Mouse (Mus musculus) retina, postnatal 1 day (tissue): ENCODE data around the gene Lipt1.

Source experiments
- DNase-seq: peaks from one replicate; pipeline ENCODE4 v3.0.0-alpha.2; 2012

Lipt1 gene

DNA sequence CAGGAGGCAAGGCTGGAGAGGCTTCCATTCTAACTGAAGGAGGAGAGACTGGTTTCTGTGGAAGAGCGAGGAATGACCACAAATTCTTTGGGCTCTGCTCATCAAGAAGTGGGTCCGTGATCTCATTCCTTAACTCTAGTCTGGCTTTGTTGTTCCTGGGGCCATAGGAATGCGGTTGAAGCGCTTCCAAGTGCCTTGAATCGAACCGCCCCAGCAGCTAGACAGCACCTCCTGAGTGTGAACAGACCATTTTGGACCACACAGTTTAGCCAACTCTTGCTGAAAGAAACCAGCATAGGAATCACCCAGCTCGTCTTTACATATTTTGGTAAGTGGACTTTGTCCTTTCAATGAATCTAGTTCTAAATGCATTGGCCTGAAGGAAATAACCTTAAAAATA lies at the start of gene Lipt1:
TSS of gene Lipt1 (plus strand) at position 35 of the 400 bp plus-strand sequence.
- no peak for DNase-seq

DNA sequence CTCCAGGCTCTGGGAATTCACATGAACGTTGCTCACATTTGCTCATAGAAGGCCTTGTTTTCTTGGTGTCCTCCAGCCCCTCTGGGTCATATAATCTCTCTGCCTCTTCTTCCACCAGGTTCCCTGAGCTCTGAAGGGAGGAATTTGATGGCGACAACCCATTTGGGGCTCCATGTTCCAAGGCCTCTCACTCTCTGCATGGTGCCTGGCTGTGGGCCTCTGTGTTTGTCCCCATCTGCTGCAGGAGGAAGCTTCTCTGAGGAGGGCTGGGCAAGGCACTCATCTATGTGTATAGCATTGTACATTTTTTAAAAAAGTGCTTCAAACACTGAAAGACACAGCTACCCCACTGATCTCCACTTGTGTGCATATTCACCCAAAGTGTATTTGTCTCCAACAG lies 39.9 kb upstream of the Lipt1 start:
- DNase-seq = no peak

DNA sequence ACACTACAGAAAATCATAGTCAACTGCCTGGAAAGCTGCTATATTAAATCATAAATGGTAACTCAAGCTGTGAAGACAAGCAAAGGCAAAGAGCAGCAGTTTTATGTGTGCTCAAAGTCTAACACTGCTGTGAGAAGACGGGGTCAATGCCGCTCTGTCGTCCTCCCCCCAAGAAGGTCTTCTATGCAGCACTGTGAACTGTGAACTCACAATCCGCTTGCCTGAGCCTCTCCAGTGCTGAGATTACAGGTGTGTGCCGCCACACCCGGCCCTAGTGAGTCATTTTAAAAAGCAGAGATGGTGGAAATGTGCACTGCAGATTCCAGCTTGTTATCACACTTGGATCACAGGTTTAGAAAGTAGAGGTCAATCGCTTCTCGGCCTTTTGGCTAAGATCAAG lies 24.7 kb upstream of the Lipt1 start:
- no peak for DNase-seq

DNA sequence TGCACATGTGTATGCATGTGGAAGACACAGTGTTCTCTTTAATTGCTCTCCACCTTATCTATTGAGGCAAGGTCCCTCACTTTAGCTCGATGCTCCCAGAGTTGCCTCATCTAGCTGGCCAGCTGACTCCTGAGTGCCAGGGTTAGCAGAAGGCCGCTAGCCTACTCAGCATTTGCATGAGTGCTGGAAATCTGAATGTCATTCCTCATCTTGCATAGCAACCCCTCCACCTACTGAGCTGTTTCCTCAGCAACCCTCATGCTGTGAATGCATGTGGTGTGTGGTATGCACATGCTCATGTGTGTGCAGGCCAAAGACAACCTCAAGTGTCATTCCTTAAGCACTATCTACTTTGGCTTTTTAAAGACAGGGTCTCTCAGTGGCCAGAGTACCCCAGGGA lies 20.8 kb upstream of the Lipt1 start:
- DNase-seq = no peak

DNA sequence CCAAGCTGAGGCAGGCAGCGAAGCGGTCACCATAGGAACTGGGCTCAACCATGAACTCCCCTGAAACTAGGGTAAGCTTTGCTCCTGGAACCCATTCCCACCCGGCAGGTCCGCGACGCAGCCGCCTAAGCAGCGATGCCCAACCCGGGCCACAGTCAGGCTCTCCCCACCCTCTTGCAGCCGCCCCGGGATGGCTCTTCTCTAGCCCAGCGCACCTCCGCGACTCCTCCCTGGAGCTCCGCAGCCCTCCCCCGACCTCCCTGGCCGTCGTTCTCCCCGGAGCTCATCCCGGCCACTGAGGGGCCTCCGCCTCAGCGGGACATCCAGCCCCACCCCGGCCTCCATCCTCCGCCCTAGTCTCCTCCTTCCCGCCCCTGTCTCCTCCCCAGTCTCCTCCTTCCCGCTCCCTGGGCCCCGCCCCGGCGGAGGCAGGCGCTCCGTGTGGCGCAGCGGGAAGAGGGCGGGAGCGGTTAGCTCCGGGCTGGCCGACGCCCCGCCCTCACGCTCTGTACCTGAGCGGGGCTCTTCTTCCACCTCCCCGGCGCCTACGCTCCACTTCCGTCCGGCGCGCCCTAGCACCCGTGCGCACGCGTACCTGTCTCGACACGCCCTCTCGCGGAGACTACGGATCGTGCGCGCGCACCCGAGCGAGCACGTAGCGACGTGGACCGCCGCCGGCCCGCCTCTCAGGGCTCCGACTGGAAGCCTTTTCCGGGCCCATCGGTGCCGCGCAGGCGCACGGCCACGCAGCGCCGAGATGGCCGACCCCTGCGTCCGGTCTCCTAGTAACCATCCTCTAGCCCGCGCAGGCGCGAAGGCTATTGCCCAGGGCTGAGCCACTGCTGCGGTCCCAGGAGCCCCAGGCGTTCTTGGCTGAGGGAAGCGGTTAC lies 6.8 kb upstream of the Lipt1 start:
- DNase-seq = peak; percentile 99

DNA sequence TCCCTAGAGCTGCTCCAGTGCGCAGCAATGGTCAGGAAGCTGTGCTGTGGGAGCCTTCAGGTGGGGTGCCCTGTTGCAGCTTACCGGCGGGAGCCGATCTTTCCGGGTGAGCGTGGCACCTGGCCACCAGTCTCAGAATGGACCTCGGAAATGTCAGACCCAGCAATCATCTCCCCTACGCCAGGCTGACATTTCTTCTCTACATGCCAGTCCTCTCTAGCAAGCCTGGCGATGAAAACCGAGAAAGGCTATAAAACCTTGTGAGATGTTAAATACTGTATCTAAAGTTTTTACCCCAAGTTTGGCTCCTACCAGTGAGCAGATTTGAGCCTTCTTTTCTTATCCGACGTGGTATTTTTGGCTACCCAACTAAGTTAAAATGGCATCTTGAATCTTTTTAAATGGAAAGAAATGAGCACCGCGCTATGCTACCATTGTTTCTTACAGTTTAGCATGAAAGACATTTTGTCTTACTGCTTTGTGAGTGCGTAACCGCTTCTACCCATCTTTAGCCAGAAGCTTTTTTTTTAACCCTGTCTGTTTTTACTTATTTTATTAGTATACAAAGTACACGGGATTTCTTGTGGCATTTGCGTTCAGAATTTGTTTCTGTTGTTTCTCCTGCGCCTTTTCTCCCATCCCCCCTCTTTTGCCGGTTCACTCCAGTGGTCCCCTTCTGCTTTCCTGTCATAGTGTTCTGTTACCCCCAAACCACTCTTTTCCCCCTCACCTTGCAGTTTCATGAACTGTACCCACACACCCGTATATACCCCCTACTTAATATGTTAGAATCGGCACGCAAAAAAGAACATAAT lies 5.9 kb upstream of the Lipt1 start:
- DNase-seq = no peak

DNA sequence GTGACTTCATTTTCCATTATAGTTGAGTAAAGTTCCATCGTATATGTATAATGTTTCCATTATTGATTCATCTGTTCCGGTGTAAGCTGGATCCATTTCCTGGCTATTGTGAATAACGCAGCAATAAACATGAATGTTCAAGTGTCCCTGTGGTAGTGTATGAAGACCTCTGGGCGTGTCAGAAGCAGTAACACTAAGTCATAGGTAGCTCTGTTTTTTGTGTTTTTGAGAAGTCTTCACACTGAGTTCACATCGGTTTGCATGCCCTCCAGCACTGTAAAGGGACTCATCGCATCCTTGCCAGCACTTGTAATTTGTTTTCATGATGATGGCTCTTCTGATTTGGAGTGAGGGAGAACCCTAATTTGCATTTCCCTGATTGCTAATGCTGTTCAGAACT lies 5.3 kb upstream of the Lipt1 start, which contains the start of gene Tsga10:
TSS of gene Tsga10 (minus strand) at position 144 of the 400 bp plus-strand sequence.
- no peak for DNase-seq

DNA sequence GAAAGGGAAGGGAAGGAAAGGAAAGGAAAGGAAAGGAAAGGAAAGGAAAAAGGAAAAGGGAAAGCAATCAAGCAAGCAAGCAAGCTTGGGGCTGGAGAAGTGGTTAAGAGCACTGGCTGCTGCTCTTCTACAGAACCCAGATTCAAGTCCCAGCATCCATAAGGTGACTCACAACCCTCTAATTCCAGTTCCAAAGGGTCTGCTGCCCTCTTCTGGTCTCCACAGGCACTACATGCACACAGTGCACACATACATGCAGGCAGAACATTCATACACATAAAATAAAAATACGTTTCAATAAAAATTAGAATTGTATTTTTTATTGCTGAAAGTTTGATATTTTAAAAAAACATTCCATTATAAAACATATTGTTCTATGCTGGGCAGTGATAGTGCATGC lies 4.5 kb upstream of the Lipt1 start:
- peak; percentile 59 for DNase-seq

DNA sequence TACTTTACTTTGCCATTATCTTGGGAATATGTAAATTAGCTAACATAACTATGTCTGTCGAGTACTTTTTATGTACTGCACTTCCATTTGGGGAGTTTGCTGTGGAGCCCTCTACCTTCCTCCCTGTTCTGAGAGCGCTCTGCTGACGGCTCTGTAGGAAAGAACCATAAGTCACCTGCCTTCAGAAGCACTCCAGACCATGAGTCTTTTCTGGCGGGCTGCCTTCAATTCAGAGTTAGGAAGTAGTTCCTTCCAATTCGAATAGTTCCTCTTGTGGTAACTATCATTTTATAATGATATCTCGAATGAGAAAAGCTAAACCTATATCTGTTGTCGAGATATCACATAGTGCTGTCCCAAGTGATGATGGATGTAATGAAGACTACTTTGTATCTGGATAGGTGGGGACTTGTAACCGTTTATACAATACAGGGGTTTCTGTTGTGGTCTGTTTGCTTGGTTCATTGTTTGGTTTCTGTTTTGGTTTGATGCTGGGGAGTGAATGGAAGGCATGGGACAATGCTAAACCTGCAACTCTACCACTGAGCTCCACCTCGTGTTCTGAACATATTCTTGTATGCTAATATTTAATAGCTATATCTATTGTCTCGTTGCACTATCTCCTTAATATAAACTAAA lies 3.7 kb upstream of the Lipt1 start:
- DNase-seq = no peak

DNA sequence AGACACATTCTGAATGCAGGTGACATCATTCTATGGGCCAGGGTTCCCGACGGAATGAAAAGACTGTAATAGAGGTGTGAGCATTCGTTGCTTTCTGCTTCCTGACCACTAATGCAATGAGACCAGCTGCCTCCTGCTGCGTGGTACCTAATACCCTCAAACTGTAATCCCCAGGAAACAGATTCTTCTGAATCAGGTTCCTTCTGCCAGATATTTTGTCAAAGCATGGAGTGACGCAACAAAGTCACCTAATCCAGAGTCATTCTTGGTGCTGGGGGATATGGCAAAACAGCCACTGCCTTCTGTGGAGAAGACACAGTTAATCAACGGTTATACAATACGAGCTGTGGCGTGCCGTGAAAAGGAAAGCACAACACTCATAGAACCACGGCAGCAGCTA lies 2.9 kb upstream of the Lipt1 start:
- DNase-seq = peak; percentile 5

DNA sequence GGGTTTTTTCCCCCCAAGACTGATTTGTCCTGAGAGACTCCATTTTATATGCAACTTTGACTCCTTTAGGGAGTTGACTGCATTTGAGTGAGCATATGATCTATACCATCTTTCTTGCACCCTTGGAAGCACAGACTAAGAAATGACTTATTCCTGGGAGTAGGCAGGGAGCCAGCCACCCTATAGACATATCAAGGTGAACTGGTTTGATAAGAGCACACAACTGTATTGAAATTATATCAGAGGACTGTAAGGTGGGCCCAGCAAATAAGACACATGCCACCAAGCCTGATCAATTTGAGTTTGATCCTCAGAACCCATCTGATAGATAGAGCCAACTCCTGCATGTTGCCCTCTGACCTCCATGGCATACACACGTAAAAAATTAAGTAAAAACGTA lies 2.2 kb upstream of the Lipt1 start:
- no peak for DNase-seq

DNA sequence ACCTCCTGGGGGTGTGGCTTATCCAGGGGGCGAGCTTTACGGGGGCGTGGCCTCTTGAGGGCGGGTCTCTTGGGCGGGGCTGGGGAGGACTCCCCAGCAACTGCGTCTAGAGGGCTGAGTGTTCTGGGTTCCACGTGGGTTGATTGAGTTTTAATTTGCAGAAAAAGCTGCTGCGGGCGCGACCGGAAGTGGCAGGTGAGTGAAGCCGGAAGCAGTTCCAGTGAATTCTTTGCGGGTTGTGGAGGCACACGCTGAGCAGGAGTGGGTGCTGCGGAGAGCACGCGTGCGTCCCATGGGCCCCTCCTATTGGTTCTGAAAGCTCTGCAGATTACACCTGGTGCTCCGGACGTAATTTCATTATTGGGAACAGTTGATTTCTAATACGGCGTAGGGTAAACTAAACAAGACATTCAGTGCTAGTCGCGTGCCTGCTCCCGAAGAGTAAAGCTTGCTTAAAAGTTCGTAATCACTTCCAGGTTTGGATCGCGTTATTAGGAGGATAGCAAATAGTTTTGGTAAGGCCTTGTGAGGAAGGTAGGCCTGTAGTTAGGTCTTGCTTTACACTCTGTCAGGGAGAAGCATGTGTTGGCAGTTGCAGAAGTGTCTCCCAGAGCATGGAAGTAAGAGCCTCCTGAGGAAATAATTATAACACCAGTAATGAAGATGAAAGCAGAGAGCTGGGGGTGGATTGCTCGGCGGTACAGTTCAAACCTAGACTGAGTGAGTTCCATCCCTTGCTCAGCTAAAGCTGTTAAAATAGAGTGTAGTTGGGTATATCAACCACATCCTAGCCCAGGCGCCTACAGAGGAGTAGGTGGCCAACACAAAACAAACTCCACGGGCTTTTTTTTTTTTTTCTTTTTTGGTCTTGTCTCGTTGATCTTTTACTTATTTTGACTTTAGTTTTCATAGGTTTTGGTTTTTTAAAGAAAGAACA lies 861 bp downstream of the Lipt1 start:
- DNase-seq = peak; percentile 80

DNA sequence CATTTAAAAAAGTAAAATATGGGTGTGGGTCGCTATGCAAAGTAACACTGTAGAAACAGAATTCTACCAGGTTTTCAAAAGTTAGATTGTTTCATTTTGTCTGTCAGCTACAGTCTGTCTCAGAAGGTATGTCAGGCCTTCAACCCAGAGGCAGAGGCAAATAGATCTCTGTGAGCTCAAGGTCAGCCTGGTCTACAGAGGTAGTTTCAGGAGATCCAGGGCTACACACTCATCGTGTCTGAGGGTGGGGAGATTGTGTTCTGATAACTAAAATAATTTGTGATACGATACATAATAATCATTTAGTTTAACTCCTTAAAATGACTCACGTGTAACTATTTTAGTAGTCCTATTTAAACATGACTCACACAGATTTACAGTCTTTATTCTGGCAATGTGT lies 1.6 kb downstream of the Lipt1 start:
- DNase-seq = no peak

DNA sequence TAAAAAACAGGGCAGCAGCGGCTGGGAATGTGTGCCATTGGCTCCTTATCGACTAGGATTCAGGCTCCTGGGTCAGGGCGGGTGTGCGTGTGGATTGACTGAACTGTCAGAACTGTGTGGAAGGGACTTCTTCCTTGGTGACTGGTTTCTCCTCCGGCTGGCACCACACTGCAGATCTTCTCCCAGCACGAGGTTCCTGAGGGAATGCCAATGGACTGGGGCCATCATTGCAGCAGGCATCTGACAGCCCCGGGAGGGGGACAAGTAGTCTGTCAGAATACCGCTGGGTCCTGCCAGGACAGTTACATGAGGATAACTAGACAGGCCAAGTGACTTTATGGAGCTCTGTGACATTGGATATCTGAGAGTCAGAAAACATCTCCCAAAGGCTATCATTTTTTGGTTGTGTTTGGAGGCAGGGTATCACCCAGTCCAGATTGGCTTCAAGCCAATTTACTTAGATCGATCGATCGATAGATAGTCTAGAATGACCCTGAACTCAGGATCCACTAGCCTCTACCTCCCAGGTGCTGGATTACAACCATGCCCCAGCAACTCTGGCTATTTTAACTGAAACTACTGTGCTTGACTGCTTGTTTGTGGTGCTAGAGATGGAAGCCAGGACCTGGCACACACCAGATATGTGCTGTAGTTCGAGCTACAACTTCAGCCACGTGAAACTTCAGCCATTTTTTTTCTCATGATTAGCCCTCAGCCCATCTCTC lies 6.4 kb downstream of the Lipt1 start:
- no peak for DNase-seq

DNA sequence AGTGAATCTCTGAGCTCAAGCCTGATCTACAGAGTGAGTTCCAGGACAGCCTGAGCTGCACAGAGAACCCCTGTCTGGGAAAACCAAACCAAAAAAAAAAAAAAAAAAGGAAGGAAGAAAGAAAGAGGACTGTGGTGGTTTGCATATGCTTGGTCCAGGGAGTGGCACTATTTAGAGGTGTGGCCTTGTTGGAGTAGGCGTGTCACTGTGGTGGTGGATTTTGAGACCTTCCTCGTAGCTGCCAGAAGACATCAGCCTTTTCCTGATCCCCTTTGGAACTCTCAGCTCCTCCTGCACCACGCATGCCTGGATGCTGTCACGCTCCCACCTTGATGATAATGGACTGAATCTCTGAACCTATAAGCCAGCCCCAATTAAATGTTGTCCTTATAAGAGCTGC lies 11.9 kb downstream of the Lipt1 start:
- DNase-seq = no peak

DNA sequence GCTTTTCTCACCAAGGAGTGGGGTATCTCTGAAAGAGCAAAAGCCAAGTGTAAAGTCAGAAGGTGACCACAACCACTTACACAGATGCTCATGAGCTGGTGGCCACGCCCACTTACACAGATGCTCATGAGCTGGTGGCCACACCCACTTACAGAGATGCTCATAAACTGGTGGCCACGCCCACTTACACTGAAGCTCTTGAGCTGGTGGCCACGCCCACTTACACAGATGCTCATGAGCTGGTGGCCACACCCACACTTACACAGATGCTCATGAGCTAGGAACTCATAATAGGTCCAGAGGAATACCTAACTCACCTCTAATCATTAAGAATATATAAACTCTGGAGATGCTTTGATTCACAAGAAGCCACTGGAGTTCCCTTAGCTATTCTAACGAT lies 12.9 kb downstream of the Lipt1 start:
- peak; percentile 36 for DNase-seq

DNA sequence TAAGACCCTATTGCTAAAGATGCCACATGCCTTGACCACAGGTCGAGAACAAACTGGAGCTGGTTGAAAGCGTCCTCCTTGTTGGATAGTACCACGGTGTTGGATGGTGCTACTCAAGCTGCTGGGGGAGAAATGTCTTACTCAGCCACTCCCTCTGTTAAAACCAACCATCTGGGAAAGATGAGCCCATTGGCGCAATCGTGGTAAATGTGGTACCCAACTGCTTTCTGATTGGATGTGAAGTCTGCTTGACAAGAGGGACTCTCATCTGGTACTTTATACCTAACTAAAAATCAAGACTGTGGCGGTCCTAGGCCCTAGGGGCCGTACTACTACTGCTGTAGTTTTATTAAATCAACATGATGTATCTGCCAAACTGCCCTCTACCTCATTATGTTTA lies 17.7 kb downstream of the Lipt1 start:
- DNase-seq = no peak

DNA sequence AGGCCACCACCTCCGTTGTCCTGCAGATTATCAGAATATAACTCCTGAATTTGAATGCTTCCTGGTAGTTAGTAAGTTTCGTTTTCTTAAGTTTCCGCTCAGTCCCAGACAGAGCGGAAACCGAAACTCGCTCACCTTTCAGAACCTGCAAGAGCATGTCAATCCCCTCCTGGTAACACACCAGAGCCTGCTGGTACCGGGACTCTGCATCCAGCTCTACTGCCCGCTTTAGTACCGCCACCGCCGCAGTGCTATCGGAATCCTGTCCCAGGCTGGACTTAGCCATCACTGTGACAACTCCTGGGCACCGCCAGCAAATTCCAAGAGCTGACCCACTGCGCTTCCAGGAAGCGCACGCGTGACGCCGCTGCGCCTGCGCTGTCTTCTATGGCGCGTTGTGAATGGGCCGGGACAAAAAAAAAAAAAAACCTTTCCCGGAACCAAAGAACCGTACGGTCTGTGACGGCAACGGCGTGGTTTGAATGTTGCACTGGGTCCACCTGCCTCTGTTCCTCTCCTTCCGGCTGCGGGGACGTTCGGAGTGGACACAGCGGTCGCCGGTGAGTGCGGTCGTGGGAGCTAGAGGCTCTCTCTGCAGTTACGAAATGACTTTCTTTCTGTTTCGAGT lies 18.6 kb downstream of the Lipt1 start, which contains the start of the genes Mitd1 and Mrpl30:
TSS of gene Mitd1 (minus strand) at position 387 of the 628 bp plus-strand sequence.
TSS of gene Mrpl30 (plus strand) at position 453 of the 628 bp plus-strand sequence.
- DNase-seq = peak; percentile 96

DNA sequence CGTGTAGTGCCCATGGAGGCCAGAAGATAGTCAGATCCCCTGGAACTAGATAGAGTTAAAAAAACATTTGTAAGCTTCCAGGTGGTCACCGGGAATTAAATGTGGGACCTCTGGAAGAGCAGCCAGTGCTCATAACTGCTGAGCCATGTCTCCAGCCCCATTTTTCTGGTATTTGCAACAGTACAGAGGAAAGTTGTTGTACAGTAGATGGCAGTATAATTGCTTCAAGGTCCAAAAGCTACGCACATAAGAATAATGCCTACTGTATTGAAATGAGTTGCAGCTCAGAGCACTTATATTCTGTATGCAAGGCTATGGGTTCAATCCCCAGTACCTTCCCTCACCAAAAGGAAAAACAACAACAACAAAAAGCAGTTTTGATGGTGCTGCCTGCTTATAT lies 19.9 kb downstream of the Lipt1 start:
- peak; percentile 30 for DNase-seq

DNA sequence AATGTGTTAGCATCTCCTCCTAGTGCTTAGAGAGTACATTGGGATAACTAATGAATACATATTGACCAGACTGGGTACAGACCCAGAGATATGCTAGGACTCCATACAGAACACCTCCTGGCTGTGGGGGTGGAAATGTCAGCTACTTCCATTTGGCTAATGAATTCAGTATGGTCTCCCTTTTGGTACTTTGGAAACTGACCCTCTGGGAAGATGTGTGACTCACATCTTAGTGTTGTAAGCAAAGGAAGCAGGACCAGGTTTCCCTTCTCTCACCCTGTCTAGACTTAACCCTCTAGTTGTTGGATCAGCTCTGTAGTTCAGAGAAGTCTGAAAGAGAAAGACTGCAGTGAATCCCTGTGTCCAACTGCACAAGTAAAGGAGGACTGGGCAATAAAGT lies 23.1 kb downstream of the Lipt1 start:
- DNase-seq = no peak

DNA sequence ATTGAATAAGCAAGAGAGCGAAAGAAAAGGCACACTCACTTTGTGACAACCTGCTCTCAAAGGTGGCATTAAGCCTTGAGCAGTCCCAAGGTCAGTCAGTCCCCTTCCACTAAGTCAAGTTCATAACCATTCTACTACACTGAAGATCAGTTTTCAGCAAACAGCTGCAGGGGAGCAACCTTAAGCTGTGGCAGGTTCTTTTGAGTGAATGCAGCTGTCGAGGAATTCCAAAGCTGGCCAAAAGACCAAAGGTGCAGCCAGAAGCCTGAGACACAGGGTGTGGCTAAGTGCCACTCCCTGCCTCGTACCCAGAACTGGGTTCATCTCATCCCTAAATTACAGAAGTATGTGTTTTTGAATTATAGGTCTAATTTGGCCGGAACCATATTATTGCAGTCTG lies 28.3 kb downstream of the Lipt1 start:
- DNase-seq = no peak
